Mouse (Mus musculus) layer of hippocampus, postnatal 25 days (tissue): ENCODE results near the gene Usp47. TPM values are rescaled to one million over a fixed set of nuclear protein-coding genes. Genes with fewer than 3 reads are reported as not detected.
A peak's percentile ranks its signal among the peaks of the same experiment; 100 is the strongest.
"Not testable (repeated sequence)": the region's sequence is repeated elsewhere in the genome, so short reads cannot be mapped to it uniquely, and the experiment has no call there.

Source experiments
- DNase-seq, 2 experiments: peaks; one replicate each; pipeline ENCODE4 v3.0.0; 2022; ENCODE audit warnings: mixed read lengths in 2 of 2, low spot score in 1 of 2; ENCODE audit errors: extremely low spot score in 1 of 2
- total RNA-seq, 2 experiments: library from RNA; stranded (reverse); gene quantifications; 2 replicates each; pipeline ENCODE4 v1.2.3; 2021

The Usp47 gene
- total RNA-seq, 2 experiments from 2014 or later = 63.4 to 67.6 TPM

DNA sequence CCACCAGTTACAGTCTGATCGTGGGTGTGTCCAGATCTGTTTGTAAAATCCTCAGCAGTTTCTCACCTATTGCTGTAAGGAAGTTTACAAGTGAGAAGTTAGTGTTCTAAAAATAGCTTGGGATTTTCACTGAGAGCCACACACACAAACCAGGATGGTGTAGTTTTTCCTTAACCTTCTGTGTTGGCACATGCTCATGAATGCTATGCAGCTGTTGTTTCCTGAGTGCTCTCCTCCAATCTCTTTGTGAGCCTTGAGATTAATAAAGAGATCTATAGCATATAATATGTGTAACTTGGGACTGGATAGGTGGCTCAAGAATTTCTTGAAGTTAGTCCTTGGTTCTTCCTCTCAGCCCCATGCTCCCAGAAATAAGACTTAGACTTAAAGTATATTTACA lies 13.3 kb downstream of the Usp47 start:
- DNase-seq = no peak

DNA sequence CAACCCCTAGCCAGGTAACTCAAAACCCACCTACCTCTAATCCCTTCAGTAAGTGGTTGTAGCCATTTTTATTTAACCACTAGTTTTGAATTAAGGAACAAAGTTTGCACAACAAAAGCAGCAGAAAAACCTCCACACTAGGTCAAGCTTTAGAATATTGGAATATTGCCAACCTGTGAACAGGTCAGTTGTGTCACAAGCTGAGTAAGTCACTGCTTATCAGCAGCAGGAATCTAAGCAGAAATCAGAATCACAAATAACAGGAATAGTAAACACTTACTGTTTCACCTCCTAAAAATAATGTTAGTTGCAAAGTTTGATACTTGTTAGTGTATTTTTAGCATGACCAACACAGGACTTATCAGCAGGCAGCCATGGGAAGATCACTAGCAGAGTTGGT lies 17.0 kb downstream of the Usp47 start:
- no peak for DNase-seq

DNA sequence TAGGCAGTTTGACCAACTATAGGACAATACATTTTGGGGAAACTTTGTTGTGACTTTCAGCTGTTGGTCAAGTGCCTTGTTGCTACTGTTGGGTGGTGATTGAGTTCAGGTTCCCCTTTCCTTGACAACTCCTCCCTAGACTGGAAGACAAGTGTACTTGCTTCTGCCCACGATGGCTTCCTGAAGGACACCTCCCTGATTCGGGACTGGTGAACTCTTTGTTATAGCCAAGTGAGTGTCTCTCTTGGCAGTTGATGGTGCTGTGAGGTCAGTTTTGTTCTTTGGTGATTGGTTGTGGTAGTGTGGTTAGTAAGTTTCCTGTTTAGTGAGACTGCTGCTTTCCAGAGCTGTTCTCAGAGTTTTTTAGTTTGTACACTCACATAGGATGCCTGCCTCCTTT lies 19.5 kb downstream of the Usp47 start:
- DNase-seq = no peak

DNA sequence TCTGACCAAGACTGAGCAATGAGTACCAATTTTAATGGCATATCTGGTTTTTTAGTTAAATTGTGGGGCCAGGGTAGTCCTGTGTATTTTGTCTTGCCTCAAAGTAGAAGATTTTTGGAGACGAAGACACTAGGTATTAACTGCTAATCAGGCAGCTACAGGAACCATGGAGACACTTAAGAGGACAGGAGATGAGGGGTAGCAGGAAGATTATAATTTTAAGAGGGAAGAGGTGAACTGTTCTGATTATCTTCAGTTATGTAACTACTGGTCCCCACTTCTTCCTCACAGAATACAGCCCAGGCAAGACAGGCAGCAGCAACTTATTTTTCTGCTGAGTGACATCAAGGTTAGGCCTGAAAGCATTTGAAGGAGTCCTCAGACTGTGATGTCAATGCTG lies 21.9 kb downstream of the Usp47 start:
- DNase-seq = no peak

DNA sequence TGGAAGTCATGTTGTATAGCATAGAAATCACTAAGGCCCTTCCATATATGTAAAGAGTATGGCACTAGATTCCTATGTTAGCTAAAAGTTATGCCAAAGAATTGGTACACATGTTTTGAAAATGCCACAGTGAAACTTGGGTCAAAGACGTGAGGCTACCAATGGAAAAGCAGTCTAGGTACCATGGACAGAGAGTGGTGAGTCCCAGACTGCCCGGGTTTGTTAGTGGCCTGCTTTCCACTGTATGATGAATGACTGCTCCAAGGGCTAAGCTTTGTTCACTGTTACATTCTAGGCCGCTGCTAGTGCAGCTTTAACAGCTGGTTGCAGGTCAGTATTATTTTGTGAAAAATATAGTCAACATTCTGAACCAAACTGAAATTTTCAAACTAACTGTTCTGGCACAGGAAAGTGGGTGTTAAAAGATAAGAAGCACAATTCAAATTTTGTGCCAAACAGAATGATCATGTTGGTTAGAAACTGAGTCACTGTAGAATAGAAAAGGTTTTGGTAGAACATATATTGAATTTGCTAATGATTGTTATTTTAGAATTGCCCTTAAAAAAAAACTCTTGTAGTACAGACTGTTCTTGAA lies 22.6 kb downstream of the Usp47 start:
- no peak for DNase-seq

DNA sequence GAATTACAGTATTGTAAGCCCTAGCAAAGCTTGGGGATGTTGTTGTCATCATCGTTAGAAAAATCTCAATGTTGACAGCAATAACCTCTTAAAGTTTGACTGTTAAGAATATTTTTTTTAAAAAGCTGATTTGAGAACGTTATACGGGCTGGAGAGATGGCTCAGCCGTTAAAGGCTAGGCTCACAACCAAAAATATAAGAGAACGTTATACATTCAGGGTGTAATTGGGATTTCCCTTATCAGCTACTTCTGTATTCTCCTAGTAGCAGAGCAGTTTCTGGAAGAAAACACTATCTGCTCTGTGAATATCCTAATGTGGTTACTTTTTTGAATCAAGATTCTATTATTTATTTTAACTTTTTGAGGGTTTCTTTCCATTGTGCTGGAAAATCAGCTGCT lies 25.3 kb downstream of the Usp47 start:
- no peak for DNase-seq

DNA sequence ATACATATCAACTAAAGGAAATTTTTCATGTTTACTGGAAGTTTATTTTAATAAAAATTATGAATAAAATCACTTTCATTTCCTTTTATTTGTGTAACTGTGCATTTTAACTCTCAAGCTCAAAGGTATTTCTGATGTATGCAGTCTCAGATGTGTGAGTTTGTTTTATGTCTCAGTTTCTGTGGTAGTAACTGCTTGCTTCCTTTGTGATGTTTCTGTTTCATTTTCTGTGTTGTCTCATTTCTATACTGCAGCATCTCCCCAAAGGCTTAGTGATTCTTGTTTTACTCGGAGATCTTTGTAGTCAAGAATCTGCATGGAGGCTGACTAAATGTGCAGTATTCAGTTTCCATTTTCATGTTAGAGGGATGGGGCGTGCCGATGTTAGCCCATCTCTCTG lies 30.4 kb downstream of the Usp47 start:
- DNase-seq = no peak

DNA sequence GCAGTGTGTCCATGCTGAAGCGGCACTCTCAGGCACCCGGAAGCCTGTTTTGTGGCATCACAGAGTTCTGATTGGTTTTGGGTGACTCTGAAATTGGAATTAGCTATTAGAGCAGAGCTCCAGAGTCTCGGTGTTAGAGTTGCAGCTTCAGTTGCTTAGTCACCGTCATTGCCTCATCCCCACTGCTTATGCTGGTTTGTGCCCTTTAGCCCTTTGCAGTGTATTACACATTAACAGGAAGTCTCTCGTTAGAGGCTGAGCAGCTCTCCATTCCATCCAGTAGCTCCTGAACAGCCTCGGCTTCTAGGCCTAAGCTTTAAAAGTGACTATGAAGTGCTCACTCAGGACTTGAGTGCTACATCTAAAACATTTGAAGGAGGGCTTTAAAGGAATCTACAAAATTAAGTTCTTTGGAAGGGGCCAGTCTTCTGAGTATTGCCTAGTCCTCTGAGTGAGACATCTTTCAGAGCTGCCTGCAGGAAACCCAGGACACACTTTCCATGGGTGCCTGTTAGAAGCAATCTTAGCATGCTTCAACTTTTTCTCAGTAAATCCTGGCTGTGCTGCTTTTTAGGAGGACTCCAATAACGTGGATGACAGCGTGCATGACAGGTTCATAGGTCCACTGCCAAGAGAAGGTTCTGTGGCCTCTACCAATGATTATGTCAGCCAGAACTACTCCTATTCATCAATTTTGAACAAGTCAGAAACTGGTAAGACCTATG lies 32.8 kb downstream of the Usp47 start:
- no peak for DNase-seq

DNA sequence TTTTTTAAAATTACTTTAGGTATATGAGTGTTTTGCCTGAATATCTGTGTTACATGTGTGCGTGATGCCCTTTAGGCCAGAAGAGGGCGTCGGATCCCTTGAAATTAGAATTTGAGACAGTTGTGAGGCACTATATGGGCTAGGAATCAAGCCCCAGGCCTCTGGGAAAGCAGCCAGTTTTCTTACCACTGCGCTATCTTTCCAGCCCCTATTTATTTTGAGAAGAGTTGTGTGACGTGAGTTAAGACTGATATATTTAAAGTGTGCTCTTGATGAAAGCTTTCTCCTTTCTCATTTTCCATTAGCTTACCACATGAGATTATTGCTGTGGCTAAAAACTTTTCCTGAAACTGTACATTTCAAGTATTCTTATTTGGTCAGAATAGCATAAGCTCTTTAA lies 51.6 kb downstream of the Usp47 start:
- no peak for DNase-seq

DNA sequence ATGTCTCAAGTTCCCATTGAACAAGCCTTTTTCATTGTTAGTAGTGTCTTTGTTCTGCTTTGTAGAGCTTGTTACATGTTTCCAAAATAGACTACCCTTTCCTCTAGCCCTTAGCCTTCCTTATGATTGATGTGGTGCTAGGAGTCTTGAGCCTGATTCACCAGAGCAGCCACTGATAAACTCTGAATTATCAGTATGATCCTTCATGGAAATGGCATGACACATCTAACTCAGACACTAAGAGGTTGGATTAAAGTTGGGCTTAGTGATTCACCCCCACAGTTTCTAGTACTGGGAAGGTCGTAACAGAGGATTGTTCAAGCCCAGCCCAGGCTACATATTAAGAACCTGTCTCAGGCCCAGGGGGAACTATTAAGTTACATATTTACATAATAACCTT lies 59.3 kb downstream of the Usp47 start:
- DNase-seq = no peak

DNA sequence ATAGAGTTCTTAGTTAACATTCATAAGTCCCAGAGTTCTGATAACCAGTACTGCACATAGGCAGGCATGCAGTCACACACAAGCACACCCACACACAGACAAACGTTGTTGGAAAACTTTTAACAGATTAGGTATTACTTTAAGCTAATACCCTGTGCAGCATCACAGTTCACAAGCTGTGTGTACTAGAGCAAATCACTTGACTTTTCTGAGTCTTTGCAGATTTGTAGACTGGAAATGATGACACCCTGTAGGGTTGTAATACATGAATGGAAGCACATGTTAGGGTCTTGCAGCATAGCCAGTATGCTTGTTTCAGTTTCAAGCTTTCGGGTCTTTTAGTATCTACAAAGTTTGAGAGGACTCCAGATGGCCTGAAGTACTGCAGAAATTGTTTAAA lies 60.9 kb downstream of the Usp47 start:
- DNase-seq = no peak

DNA sequence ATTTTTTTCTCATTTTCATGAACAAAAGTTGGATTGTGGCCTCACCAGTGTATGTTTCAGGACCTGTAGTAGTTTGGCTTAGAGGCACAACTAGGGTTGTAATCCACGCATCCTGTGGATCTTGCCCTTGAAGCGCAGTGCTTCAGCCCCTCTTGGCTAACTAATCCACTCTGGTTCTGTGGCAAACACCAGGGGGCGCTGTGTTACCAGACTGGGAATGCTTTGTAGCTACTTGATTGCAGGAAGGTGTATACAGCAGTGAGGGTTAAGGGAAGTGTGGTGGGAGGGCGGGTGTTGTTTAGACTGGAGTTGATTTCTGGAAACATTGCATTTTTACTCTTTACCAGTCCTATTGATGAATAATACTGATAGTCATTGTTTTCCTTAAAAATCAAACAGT lies 61.8 kb downstream of the Usp47 start:
- DNase-seq = peak; percentile 79 to 99

DNA sequence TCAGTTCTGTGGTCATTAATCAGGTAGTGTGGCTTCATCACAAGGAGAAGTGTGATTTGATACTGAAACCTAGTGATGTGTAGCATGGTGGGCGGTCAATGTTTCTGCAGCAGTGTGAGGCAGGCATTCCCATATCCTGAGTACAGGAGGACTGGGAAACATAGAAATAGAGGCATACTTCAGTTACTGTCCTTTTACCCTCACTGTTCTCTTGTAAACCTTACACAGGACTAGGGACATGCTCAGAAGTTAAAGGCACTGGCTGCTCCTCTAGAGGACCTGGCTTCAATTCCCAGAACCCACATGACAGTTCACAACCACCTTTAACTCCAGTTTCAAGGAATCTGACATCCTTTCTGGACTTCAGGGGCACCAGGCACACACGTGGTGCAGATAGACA lies 62.9 kb downstream of the Usp47 start:
- no peak for DNase-seq

DNA sequence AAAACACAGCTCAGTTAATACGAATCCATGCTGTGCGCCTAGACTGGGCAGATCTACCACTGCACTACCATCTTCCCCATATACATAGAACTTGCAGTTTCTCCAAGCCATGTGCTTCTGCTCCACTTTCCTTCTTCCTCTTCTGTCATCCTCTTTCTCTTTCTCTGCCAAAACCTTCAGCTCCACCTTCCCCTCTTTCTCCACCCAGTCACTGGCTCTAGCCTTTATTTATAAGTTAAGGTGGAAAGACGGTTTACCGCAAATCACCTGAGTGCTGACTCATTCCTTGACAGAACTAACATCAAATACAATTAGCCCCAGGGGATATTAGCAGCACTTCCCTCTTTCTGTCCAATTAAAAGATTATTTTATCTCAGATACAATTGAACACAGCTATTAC lies 71.6 kb downstream of the Usp47 start:
- not testable (repeated sequence) for DNase-seq

DNA sequence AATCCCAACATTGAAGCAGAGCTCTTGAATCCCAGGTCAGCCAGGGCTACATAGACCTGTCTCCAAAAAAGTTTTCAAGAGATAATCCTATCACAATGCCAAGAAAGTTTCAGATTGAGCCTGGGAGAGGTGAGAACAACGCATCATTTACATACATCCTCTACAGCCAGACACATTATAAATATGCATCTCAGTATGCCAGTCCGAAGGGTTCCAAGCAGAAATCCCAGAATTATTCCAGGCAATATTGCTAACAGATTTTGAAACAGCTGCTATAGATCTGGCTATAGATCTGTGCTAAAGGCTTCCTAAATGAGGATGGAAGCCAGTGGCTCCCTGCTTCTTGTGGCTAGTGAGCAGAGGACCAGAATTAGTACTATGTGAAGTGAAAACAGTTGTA lies 77.6 kb downstream of the Usp47 start:
- no peak for DNase-seq

DNA sequence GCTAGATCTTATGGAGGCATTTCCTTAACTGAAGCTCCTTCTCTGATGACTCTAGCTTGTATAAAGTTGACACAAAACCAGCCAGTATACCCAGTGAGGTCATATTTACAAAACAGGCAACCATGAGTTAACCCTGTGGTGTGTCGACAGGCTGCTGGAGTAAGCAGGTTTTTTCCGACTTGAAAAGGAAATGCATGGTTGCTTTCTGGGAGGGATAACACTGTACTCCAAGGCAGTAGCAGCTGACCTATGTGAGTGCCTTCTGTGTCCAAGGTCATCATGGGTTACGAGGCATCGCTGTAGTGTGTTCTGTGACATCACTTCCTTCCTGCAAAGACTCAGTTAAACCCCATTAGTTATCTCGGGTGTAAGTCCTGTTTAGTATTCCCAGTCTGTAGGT lies 79.6 kb downstream of the Usp47 start:
- no peak for DNase-seq

DNA sequence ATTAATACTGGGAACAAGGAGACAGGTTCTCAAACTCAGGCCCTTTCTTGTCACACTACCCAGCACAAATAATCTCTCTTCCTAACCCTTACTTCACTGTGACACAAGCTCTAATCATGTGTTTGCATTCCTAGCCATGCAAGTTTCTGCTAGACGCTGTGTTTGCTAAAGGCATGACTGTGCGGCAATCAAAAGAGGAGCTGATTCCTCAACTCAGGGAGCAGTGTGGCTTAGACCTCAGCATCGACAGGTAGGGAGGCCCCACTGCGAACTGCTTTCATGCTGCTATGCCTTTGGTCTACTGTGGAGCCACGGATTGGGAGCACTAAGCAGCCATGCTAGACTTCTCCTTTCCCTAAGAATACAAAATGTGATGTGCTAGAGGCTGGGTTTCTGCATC lies 80.5 kb downstream of the Usp47 start:
- DNase-seq = no peak

DNA sequence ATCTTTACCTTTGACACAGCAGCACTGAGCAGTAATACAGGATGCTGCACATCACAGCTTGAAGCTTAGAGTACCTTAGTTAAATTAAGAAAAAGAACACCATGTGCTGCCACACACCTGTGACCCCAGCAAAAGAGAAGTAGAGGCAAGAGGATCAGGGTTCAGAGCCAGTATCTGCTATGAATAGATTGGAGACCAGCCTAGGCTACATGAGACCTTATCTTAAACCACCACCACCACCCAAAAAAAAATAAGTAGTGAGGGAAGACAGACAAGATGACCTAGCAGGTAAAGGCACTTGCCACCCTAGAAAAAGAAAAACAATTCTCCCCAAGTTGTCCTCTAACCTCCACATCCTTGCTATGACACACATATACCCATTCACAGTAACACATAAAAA lies 85.5 kb downstream of the Usp47 start:
- DNase-seq = no peak

DNA sequence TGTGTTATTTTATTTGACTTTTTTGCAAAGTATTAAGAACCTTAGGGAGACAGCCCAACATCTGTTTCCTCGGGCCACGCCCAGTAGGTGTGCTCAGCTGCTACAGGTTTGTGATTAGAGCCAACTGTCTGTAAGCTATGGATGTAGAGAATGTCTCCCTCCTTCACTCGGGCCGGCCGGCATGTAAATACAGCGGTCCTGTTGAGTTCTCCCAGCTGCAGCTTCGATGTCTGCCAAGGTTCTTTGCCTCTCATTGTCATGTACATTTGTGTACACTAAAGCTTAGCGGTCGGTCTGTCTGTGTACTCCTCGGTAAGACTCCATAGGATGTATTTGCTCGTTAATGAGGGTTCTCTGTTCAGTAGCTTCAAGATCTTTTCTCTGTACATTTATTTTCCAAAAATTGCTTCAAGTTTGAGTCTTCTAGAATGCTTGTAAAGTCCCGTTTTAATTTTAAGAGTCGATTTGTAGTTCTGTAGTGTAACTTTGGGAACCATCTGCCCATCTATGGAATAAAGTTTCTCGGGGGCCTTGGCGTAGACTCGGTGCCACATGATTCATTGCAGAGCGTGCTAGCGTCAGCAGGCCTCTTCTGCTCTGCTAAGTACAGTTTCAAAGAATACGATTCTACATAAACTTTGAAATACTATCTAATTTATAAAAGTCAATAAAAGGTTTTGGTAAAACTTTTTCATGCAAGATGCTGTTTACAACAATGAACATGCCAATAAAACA lies 87.5 kb downstream of the Usp47 start:
- DNase-seq = no peak

DNA sequence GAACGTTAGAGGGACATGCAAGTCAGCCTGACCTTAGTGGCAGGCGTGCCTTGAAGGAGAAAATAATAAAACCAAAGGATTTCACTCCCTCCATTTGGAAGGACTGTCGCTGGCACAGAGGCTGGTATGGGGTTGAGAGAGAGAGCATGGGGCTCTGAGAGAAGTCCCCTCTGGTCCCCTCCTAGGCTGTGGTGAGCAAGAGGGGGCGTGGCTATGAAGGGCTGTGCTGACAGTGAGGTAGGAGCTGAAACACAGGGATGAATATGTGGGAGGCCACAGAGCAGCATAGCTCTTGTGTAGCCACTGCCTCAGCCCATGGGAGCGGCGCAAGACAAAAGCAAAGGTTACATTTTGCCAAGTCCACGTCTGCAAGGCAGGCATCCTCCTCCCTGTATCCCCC lies 94.2 kb downstream of the Usp47 start:
- no peak for DNase-seq

DNA sequence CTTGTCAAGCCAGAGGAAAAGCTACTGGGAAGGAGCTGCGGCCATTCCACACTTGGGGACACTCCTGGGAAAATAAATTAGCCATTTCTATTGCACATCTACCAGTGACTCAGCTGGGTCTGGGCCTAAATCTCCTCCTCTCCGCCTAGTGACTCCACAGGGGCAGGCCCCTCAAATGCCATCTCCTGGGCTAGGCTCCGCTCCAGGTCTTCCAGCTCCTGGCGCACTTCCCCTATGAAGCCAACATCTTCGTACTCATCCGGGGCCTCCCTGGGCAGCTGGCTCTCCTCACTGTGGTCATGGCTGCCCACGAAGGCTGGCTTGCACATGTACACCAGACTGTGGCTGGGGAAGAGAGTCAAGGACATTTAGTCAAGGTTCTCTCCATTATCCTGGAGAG lies 94.8 kb downstream of the Usp47 start:
- DNase-seq = no peak

DNA sequence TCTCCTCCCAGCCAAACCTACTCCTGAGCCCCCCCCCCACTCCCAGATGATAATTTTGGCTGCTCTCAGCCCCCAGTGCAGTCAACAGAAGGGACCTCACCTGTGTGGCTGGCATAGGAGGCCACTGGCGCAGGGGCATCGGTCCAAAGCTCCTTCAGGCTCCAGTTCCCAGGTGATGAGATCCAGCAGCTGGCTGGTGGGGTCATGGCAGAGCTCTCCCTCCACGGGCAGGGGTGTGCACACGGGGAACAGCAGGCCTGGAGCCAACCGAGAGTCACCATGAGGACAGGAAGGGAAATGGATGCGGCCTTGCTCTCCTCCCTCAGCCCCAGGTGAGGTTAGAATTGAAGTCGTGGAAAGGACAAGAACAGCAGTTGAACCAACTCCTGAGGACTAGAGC lies 95.9 kb downstream of the Usp47 start:
- no peak for DNase-seq
